Mouse (Mus musculus): ENCODE measurements around the gene Cdkn1c. TPM values are rescaled to one million over a fixed set of nuclear protein-coding genes. Genes with fewer than 3 reads are reported as not detected.

Gene Cdkn1c
- polyA plus RNA-seq, 1 experiment from 2014 or later: 369 TPM

- no peak overlapping the region for H3K9ac ChIP-seq
- no peak overlapping the region for H3K4me2 ChIP-seq
- no peaks in the 10 kb centered on the region for H3K9me3 ChIP-seq (replicated peaks)
- 0 out of 2 replicates have a peak, but pooled peaks cover 2% of the 10 kb centered on the region for H3K27me3 ChIP-seq
- no peak for ATAC-seq (replicated peaks; ENCODE audit: insufficient number of reproducible peaks, insufficient read depth, low FRiP score, low read depth)
- H3K4me3 ChIP-seq: no peak overlapping the region
- peaks cover 9% of the 10 kb centered on the region for H3K4me1 ChIP-seq (replicated peaks)
- 62% methylated on average over 2 of the region's 2 CpGs for WGBS
- no peak overlapping the region for H3K27ac ChIP-seq
- no peaks in the 10 kb centered on the region for H3K36me3 ChIP-seq
These were observed 31.9 kb downstream of the Cdkn1c start for GRCm38 (mm10) chr7:143428814-143429499.

GRCm38 (mm10) chr7:143428142-143428813 is 32.6 kb downstream of the Cdkn1c start:
- H3K4me1 ChIP-seq (replicated peaks): peaks cover 9% of the 10 kb centered on the region
- H3K27me3 ChIP-seq: 0 out of 2 replicates have a peak, but pooled peaks cover 2% of the 10 kb centered on the region
- H3K36me3 ChIP-seq: no peaks in the 10 kb centered on the region
- peak; percentile 57 for ATAC-seq (replicated peaks; ENCODE audit: insufficient number of reproducible peaks, insufficient read depth, low FRiP score, low read depth)
- no peak overlapping the region for H3K9ac ChIP-seq
- 67% methylated on average over 23 of the region's 23 CpGs for WGBS
- no peaks in the 10 kb centered on the region for H3K9me3 ChIP-seq (replicated peaks)
- no peak overlapping the region for H3K4me2 ChIP-seq
- H3K4me3 ChIP-seq: no peak overlapping the region
- H3K27ac ChIP-seq: no peak overlapping the region

GRCm38 (mm10) chr7:143419585-143420160 is 41.2 kb downstream of the Cdkn1c start:
- Histone ChIP-seq H3K4me1 (replicated peaks) (peaks cover 8% of the 10 kb centered on the region), H3K36me3 (no peaks in the 10 kb centered on the region), H3K4me3 (no peak overlapping the region), H3K9ac (no peak overlapping the region), H3K4me2 (no peak overlapping the region), H3K27ac (no peak overlapping the region), H3K27me3 (no peaks in the 10 kb centered on the region), H3K9me3 (replicated peaks) (no peaks in the 10 kb centered on the region)
- ATAC-seq (replicated peaks; ENCODE audit: insufficient number of reproducible peaks, insufficient read depth, low FRiP score, low read depth): no peak
- WGBS: 83% methylated on average over 4 of the region's 4 CpGs

- no peak overlapping the region for H3K4me3 ChIP-seq
- H3K27ac ChIP-seq: no peak overlapping the region
- H3K4me1 ChIP-seq (replicated peaks): peaks cover 12% of the 10 kb centered on the region
- 67% methylated on average over 5 of the region's 5 CpGs for WGBS
- H3K9ac ChIP-seq: no peak overlapping the region
- H3K36me3 ChIP-seq: no peaks in the 10 kb centered on the region
- H3K4me2 ChIP-seq: no peak overlapping the region
- ATAC-seq (replicated peaks; ENCODE audit: insufficient number of reproducible peaks, insufficient read depth, low FRiP score, low read depth): no peak
- H3K27me3 ChIP-seq: no peaks in the 10 kb centered on the region
- no peaks in the 10 kb centered on the region for H3K9me3 ChIP-seq (replicated peaks)
These were observed 43.0 kb downstream of the Cdkn1c start for GRCm38 (mm10) chr7:143417875-143418274.

- no peak overlapping the region for H3K27ac ChIP-seq
- no peak overlapping the region for H3K4me3 ChIP-seq
- peaks cover 12% of the 10 kb centered on the region for H3K4me1 ChIP-seq (replicated peaks)
- no peaks in the 10 kb centered on the region for H3K27me3 ChIP-seq
- no peaks in the 10 kb centered on the region for H3K36me3 ChIP-seq
- WGBS: 79% methylated on average over 12 of the region's 12 CpGs
- H3K9ac ChIP-seq: no peak overlapping the region
- H3K9me3 ChIP-seq (replicated peaks): no peaks in the 10 kb centered on the region
- H3K4me2 ChIP-seq: no peak overlapping the region
- ATAC-seq (replicated peaks; ENCODE audit: insufficient number of reproducible peaks, insufficient read depth, low FRiP score, low read depth): no peak
These were observed 44.4 kb downstream of the Cdkn1c start for GRCm38 (mm10) chr7:143416406-143416805.

- no peaks in the 10 kb centered on the region for H3K27me3 ChIP-seq
- H3K36me3 ChIP-seq: no peaks in the 10 kb centered on the region
- no peak overlapping the region for H3K4me2 ChIP-seq
- no peak overlapping the region for H3K4me3 ChIP-seq
- H3K4me1 ChIP-seq (replicated peaks): peaks cover 12% of the 10 kb centered on the region
- no peaks in the 10 kb centered on the region for H3K9me3 ChIP-seq (replicated peaks)
- no peak overlapping the region for H3K9ac ChIP-seq
- WGBS: 35% methylated on average over 4 of the region's 4 CpGs
- no peak for ATAC-seq (replicated peaks; ENCODE audit: insufficient number of reproducible peaks, insufficient read depth, low FRiP score, low read depth)
- no peak overlapping the region for H3K27ac ChIP-seq
These were observed 45.8 kb downstream of the Cdkn1c start for GRCm38 (mm10) chr7:143415070-143415469.

GRCm38 (mm10) chr7:143412606-143413005 is 48.2 kb downstream of the Cdkn1c start:
- Histone ChIP-seq H3K4me1 (replicated peaks) (peaks cover 30% of the 10 kb centered on the region), H3K36me3 (no peaks in the 10 kb centered on the region), H3K27ac (no peak overlapping the region), H3K4me2 (no peak overlapping the region), H3K9me3 (replicated peaks) (no peaks in the 10 kb centered on the region), H3K9ac (no peak overlapping the region), H3K27me3 (no peaks in the 10 kb centered on the region), H3K4me3 (no peak overlapping the region)
- ATAC-seq (replicated peaks; ENCODE audit: insufficient number of reproducible peaks, insufficient read depth, low FRiP score, low read depth): no peak
- 68% methylated on average over 6 of the region's 6 CpGs for WGBS

GRCm38 (mm10) chr7:143408615-143409021 is 52.2 kb downstream of the Cdkn1c start:
- Histone ChIP-seq H3K4me2 (no peak overlapping the region), H3K9ac (no peak overlapping the region), H3K9me3 (replicated peaks) (no peaks in the 10 kb centered on the region), H3K36me3 (no peaks in the 10 kb centered on the region), H3K4me1 (replicated peaks) (peaks cover 23% of the 10 kb centered on the region), H3K27ac (peak overlapping the region; percentile 50), H3K4me3 (no peak overlapping the region), H3K27me3 (no peaks in the 10 kb centered on the region)
- 57% methylated on average over 13 of the region's 13 CpGs for WGBS
- peak; percentile 48; the same call in 1 of the 2 replicates for ATAC-seq (replicated peaks; ENCODE audit: insufficient number of reproducible peaks, insufficient read depth, low FRiP score, low read depth)

Other genes with a start within 250 kb of the Cdkn1c start
- gene Slc22a18, start 12.7 kb upstream of the Cdkn1c start, polyA plus RNA-seq (2015; fragmentation: Nextera tagmentation; extraction: Ambion mirVana): 0.82 and 1.7 TPM in 2 replicates
- 0.45 and 0.82 TPM in 2 replicates for gene Phlda2, start 42.1 kb upstream of the Cdkn1c start, polyA plus RNA-seq (2015; fragmentation: Nextera tagmentation; extraction: Ambion mirVana)
- 218 and 232 TPM in 2 replicates for gene Nap1l4, start 88.1 kb upstream of the Cdkn1c start, polyA plus RNA-seq (2015; fragmentation: Nextera tagmentation; extraction: Ambion mirVana)
- gene Cars, start 139.0 kb upstream of the Cdkn1c start, polyA plus RNA-seq (2015; fragmentation: Nextera tagmentation; extraction: Ambion mirVana): 24.7 and 34.5 TPM in 2 replicates
- 0.64 and 0.86 TPM in 2 replicates for gene Tnfrsf26, start 167.7 kb upstream of the Cdkn1c start, polyA plus RNA-seq (2015; fragmentation: Nextera tagmentation; extraction: Ambion mirVana)
- gene Tnfrsf22, start 188.6 kb upstream of the Cdkn1c start, polyA plus RNA-seq (2015; fragmentation: Nextera tagmentation; extraction: Ambion mirVana): 2.7 and 2.8 TPM in 2 replicates
- gene Tnfrsf23, start 224.8 kb upstream of the Cdkn1c start, polyA plus RNA-seq (2015; fragmentation: Nextera tagmentation; extraction: Ambion mirVana): 1.9 and 3.0 TPM in 2 replicates